Mouse (Mus musculus) urinary bladder, adult 18-20 months (tissue): ENCODE measurements around the gene Osgin1.

Experiments used
- DNase-seq, 2 experiments: peaks; one replicate each; pipeline ENCODE4 v3.0.0; 2022; ENCODE audit warnings: low spot score in 2 of 2, mixed read lengths in 2 of 2

The Osgin1 gene

GRCm38 (mm10) chr8:119442970-119443369, 9.0 kb downstream of the Osgin1 start:
- no peak for DNase-seq

GRCm38 (mm10) chr8:119446211-119446989, 12.5 kb downstream of the Osgin1 start, which contains the start of gene Necab2:
TSS of gene Necab2 (plus strand) at chr8:119446719.
- peak; percentile 70 to 89 for DNase-seq

- DNase-seq, result no peak
Measured at GRCm38 (mm10) chr8:119446990-119447780, 13.3 kb downstream of the Osgin1 start.

- DNase-seq, result no peak
Measured at GRCm38 (mm10) chr8:119447781-119448170, 13.9 kb downstream of the Osgin1 start.

- no peak for DNase-seq
Measured at GRCm38 (mm10) chr8:119449627-119450026, 15.7 kb downstream of the Osgin1 start.

- no peak for DNase-seq
Measured at GRCm38 (mm10) chr8:119451131-119451530, 17.2 kb downstream of the Osgin1 start.

GRCm38 (mm10) chr8:119452919-119453318, 19.0 kb downstream of the Osgin1 start:
- DNase-seq, result no peak

- DNase-seq, result no peak
Measured at GRCm38 (mm10) chr8:119456045-119456444, 22.1 kb downstream of the Osgin1 start.

GRCm38 (mm10) chr8:119459724-119460123, 25.8 kb downstream of the Osgin1 start:
- DNase-seq, result no peak

- DNase-seq, result no peak
Measured at GRCm38 (mm10) chr8:119461356-119461755, 27.4 kb downstream of the Osgin1 start.

GRCm38 (mm10) chr8:119463709-119464108, 29.8 kb downstream of the Osgin1 start:
- no peak for DNase-seq

GRCm38 (mm10) chr8:119466105-119466504, 32.2 kb downstream of the Osgin1 start:
- no peak for DNase-seq

GRCm38 (mm10) chr8:119466794-119467193, 32.9 kb downstream of the Osgin1 start:
- DNase-seq, result no peak

- no peak for DNase-seq
Measured at GRCm38 (mm10) chr8:119468091-119468490, 34.2 kb downstream of the Osgin1 start.

- no peak for DNase-seq
Measured at GRCm38 (mm10) chr8:119478684-119479083, 44.8 kb downstream of the Osgin1 start.

- DNase-seq, result no peak
Measured at GRCm38 (mm10) chr8:119484145-119484896, 50.4 kb downstream of the Osgin1 start.

- DNase-seq, result no peak
Measured at GRCm38 (mm10) chr8:119487093-119487492, 53.2 kb downstream of the Osgin1 start.
